Mouse (Mus musculus) CD4-positive naive resting alpha-beta T cell, adult 76 days (primary cell): Measurements from ENCODE around the gene Vkorc1. TPM values are rescaled to one million over a fixed set of nuclear protein-coding genes. Genes with fewer than 3 reads are reported as not detected.

ENCODE experiments used
- total RNA-seq: library from RNA; stranded (reverse); gene quantifications from one replicate; pipeline ENCODE4 v1.2.4, GENCODE M21; 2023

Gene Vkorc1
- 13.3 TPM for total RNA-seq

DNA sequence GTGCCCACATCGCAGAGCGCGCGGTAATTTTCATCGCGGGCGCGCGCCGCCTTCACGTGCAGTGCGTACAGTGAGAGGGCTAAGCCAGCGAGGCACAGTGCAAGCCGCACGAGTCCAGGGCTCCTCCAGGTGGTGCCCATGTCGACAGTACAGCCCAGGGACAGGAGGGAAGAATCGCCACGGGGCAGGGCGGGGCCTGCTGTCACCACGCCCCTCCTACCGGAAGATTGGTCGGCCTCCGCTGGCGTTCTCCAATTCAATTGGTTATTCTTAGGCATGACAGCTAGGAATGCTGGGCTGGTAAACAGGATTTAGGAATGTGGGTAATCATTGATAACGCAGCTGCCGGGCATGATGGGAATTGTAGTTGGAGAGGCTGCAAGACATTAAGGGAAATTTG is at the start of gene Vkorc1, which contains the start of gene Gm21974:
TSS of gene Vkorc1 (minus strand) at position 176 of the 400 bp plus-strand sequence.
TSS of gene Gm21974 (minus strand) at position 13 of the 400 bp plus-strand sequence.

DNA sequence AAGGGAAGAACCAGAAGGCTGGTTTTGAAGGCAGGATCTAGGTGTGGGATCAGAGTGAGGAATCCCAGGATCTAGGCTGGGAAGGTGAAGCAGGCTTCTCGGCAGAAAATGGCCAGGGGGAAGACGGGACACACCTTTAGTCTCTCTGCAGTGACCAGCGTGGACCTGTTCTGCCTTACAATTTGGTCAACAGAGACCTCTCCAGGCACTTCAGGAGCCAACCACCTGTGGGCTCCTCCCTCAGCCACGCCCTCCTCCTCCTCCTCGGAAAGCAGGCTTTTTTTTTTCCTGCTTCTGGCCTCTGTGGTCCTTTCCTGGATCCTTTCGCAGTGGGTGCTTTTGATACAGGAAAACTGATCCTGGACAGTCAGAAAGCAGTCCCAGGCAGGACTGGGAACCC is 34.5 kb upstream of the Vkorc1 start, which contains the start of gene Prss8:
TSS of gene Prss8 (minus strand) at position 182 of the 400 bp plus-strand sequence.

GRCm38 (mm10) chr7:127912190-127912871 is 16.9 kb upstream of the Vkorc1 start, which contains the start of gene Kat8:
Kat8 (plus strand) TSS chr7:127912516.

GRCm38 (mm10) chr7:127903971-127904796 is 8.8 kb upstream of the Vkorc1 start, which contains the start of gene Bckdk:
Bckdk (plus strand) TSS chr7:127904082.

GRCm38 (mm10) chr7:127890798-127891197 is 4.6 kb downstream of the Vkorc1 start, which contains the start of gene Prss53:
Prss53 (minus strand) TSS chr7:127890970.

DNA sequence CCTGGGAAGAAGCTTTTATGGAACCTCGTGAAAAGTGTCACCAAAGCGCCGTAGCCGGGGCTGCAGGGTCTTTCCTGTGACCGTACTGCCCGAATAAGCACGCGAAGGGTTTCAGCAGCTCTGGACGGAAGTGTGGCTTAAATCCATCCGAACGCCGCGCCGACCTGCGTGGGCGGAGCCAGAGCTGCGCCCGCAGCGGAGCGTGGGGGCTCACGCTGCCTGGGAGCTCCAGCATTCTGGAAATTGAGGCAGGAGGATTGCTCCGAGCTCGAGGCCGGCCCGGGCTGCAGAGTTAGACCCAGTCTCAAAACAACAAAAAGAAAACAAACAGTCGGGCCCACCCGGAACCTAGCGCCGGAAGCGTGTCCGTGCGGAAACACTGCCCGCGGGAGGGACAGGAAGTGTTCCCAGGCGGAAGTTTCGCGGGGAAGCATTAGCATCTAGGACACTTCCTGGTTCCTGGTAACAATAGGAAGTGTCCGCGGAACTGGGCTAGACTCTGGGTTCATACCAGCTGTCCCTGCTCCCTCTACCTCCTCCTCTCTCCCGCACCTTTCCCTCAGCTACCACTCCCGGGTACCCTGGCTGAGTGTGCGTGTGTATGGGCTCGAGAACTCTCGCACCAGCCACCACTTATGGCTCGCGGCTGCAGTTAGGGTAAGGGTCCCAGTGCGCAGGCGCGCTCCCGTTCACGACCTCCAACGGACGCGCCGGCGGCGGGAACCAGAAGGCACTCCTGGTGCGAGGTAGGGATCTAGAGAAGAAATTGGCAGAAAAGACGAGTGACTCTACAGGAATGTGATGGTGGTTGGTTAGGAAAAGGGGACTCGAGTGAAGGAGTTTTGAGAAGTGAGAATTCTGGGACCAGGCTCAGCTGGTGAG is 18.7 kb downstream of the Vkorc1 start, which contains the start of gene Zfp668:
TSS of gene Zfp668 (minus strand) at position 362 of the 882 bp plus-strand sequence.

DNA sequence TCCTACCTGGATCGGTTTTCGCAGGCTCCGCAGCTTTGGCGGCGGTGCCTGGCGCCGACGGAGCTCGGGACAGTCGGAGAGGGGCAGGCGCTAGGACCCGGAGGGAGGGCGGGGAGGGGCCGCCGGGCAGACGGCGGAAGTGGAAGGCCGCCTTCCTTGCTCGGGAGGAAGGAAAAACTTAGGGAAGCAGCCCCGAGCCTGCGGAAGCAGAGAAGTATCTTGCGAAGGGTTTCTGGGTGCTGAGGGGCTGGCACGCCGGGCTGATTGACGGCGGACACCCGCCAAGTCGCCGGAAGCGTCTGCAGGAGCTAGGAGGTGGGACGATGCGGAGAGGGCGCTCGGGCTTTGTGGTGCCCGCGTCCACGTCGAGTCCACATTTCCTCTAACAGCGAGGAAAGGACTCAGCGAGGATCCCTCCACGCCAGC is 19.4 kb downstream of the Vkorc1 start, which contains the start of gene Zfp646:
TSS of gene Zfp646 (plus strand) at position 181 of the 426 bp plus-strand sequence.

Other genes with a start within 250 kb of the Vkorc1 start
- 21.5 TPM for gene Bcl7c, start 186.7 kb downstream of the Vkorc1 start, total RNA-seq
- gene Ctf1, start 182.9 kb downstream of the Vkorc1 start, total RNA-seq = not detected
- not detected for gene Ctf2, start 163.5 kb downstream of the Vkorc1 start, total RNA-seq
- 5.2 TPM for gene Fbxl19, start 151.1 kb downstream of the Vkorc1 start, total RNA-seq
- 6.8 TPM for gene Orai3, start 125.8 kb downstream of the Vkorc1 start, total RNA-seq
- gene Setd1a, start 118.9 kb downstream of the Vkorc1 start, total RNA-seq = 85.9 TPM
- 0.79 TPM for gene Gm49388, start 110.0 kb downstream of the Vkorc1 start, total RNA-seq
- gene Hsd3b7, start 95.0 kb downstream of the Vkorc1 start, total RNA-seq = 4.5 TPM
- 106 TPM for gene Stx4a, start 71.3 kb downstream of the Vkorc1 start, total RNA-seq
- gene Stx1b, start 71.1 kb downstream of the Vkorc1 start, total RNA-seq = not detected
- gene Zfp646, start 19.4 kb downstream of the Vkorc1 start, total RNA-seq = 85.5 TPM
- 23.0 TPM for gene Zfp668, start 18.8 kb downstream of the Vkorc1 start, total RNA-seq
- 0.35 TPM for gene Prss53, start 4.6 kb downstream of the Vkorc1 start, total RNA-seq
- gene Gm21974, start 163 bp downstream of the Vkorc1 start, total RNA-seq = not detected
- 21.5 TPM for gene Bckdk, start 8.5 kb upstream of the Vkorc1 start, total RNA-seq
- gene Kat8, start 16.9 kb upstream of the Vkorc1 start, total RNA-seq = 40.6 TPM
- gene Prss8, start 34.5 kb upstream of the Vkorc1 start, total RNA-seq = not detected
- gene Prss36, start 51.1 kb upstream of the Vkorc1 start, total RNA-seq = 1.7 TPM
- 1,107 TPM for gene Fus, start 71.8 kb upstream of the Vkorc1 start, total RNA-seq
- 47.8 TPM for gene Pycard, start 98.2 kb upstream of the Vkorc1 start, total RNA-seq
- 0.35 TPM for gene Trim72, start 108.3 kb upstream of the Vkorc1 start, total RNA-seq
- gene Itgam, start 167.0 kb upstream of the Vkorc1 start, total RNA-seq = 5.3 TPM
- not detected for gene Gm49368, start 167.1 kb upstream of the Vkorc1 start, total RNA-seq
- gene Itgax, start 233.9 kb upstream of the Vkorc1 start, total RNA-seq = 3.9 TPM